10 mouse cellular contexts compared by ENCODE assay signal in genomic region chr17:78221007-78221642, GRCm38 (mm10). TPM values are rescaled to one million over a fixed set of nuclear protein-coding genes. Genes with fewer than 3 reads are reported as not detected.
DNase-seq lines count a peak whose midpoint lies in the region; ATAC-seq lines count a peak whose summit lies in the region.
"Had no signal": no experiment of that assay in that cellular context is flagged by ENCODE, and none has a peak within 500 bp of the region (broad histone marks: within the 10 kb centered on the region; RNA-seq: fewer than 3 reads in every experiment).

No protein-coding gene starts in this region.

- 34% methylated on average over 8 of the region's 8 CpGs for WGBS in heart, embryonic 16.5 days
- whole genome bisulfite sequencing in heart, embryonic 12.5 days, result 53% methylated on average over 8 of the region's 8 CpGs
- WGBS in kidney, embryonic 16.5 days, result 54% methylated on average over 8 of the region's 8 CpGs

- no peaks in the 10 kb centered on the region for H3K9me3 ChIP-seq in heart, embryonic 16.5 days (replicated peaks; ENCODE audit: control insufficient read depth, low read length)
- H3K9me3 ChIP-seq in heart, embryonic 12.5 days (replicated peaks), result no peaks in the 10 kb centered on the region
- no peaks in the 10 kb centered on the region for H3K9me3 ChIP-seq in kidney, embryonic 16.5 days (ENCODE audit: low read length)
- H3K9me3 ChIP-seq: neural tube, embryonic 13.5 days had no signal

- no peaks in the 10 kb centered on the region for H3K27me3 ChIP-seq in heart, embryonic 16.5 days (ENCODE audit: control insufficient read depth, insufficient read depth, low read length)
- no peaks in the 10 kb centered on the region for H3K27me3 ChIP-seq in heart, embryonic 12.5 days (replicated peaks)
- no peaks in the 10 kb centered on the region for H3K27me3 ChIP-seq in kidney, embryonic 16.5 days (ENCODE audit: insufficient read depth, low read length)
- H3K27me3 ChIP-seq: neural tube, embryonic 13.5 days; Patski had no signal

- ATAC-seq in heart, embryonic 16.5 days (replicated peaks; ENCODE audit: extremely low read depth, insufficient read depth, low FRiP score), result 0 out of 2 replicates have a peak, but pooled peaks have one; percentile 26
- ATAC-seq in heart, embryonic 12.5 days (ENCODE audit: insufficient number of reproducible peaks, low FRiP score), result no peak
- no peak for ATAC-seq in kidney, embryonic 16.5 days (ENCODE audit: low FRiP score, low TSS enrichment)
- ATAC-seq: Patski had no signal

- no peak overlapping the region for H3K4me2 ChIP-seq in heart, embryonic 16.5 days (ENCODE audit: low read depth, low read length)
- H3K4me2 ChIP-seq in heart, embryonic 12.5 days, result no peak overlapping the region
- no peak overlapping the region for H3K4me2 ChIP-seq in kidney, embryonic 16.5 days (replicated peaks; ENCODE audit: low read depth, low read length)
- H3K4me2 ChIP-seq: neural tube, embryonic 13.5 days had no signal

- H3K4me1 ChIP-seq in heart, embryonic 16.5 days (ENCODE audit: control insufficient read depth, insufficient read depth, low read length), result peaks cover 25% of the 10 kb centered on the region
- H3K4me1 ChIP-seq in heart, embryonic 12.5 days (replicated peaks), result peaks cover 26% of the 10 kb centered on the region
- H3K4me1 ChIP-seq in kidney, embryonic 16.5 days (ENCODE audit: insufficient read depth, low read length), result peaks cover 70% of the 10 kb centered on the region

- DNase-seq in adrenal gland, postnatal 10 days, result peak; percentile 38
- no peak for DNase-seq in adrenal gland, adult (ENCODE audit: inconsistent age in 2 of 2, low spot score in 1 of 2)
- DNase-seq in brain, adult 2 months (ENCODE audit: low read depth, low spot score), result peak; percentile 59
- DNase-seq in embryo, embryonic 10 days (ENCODE audit: low spot score), result no peak
- no peak for DNase-seq in layer of hippocampus, adult 18-20 months (ENCODE audit: low spot score in 2 of 2)

- H3K36me3 ChIP-seq in heart, embryonic 16.5 days (ENCODE audit: control insufficient read depth, insufficient read depth), result no peaks in the 10 kb centered on the region
- H3K36me3 ChIP-seq in heart, embryonic 12.5 days, result no peaks in the 10 kb centered on the region
- H3K36me3 ChIP-seq in kidney, embryonic 16.5 days (ENCODE audit: insufficient read depth, low read length), result no peaks in the 10 kb centered on the region
- H3K36me3 ChIP-seq: neural tube, embryonic 13.5 days had no signal

- 0 out of 2 replicates have a peak overlapping the region, but pooled peaks have one; percentile 24 for H3K27ac ChIP-seq in heart, embryonic 16.5 days (ENCODE audit: low read length)
- no peak overlapping the region for H3K27ac ChIP-seq in heart, embryonic 12.5 days (ENCODE audit: poor library complexity, severe bottlenecking)
- H3K27ac ChIP-seq in kidney, embryonic 16.5 days (ENCODE audit: low read length), result 0 out of 2 replicates have a peak overlapping the region, but pooled peaks have one; percentile 8
- H3K27ac ChIP-seq: neural tube, embryonic 13.5 days had no signal

- no peak overlapping the region for H3K4me3 ChIP-seq in heart, embryonic 16.5 days (ENCODE audit: low read length)
- H3K4me3 ChIP-seq in heart, embryonic 12.5 days, result no peak overlapping the region
- no peak overlapping the region for H3K4me3 ChIP-seq in kidney, embryonic 16.5 days (ENCODE audit: low read length)
- H3K4me3 ChIP-seq: neural tube, embryonic 13.5 days had no signal

- no peak overlapping the region for H3K9ac ChIP-seq in heart, embryonic 16.5 days (ENCODE audit: low read length)
- no peak overlapping the region for H3K9ac ChIP-seq in heart, embryonic 12.5 days
- no peak overlapping the region for H3K9ac ChIP-seq in kidney, embryonic 16.5 days (replicated peaks; ENCODE audit: low read length)
- H3K9ac ChIP-seq: neural tube, embryonic 13.5 days had no signal

RNA-seq across cellular contexts. Expression of gene Crim1, which starts 21.1 kb away (rescaled TPM):
- 10 to 100 TPM; 28.1 to 31.4 TPM for total RNA-seq in adrenal gland, postnatal 10 days (2021)
- 2.3 and 2.7 TPM in 2 replicates for polyA plus RNA-seq in heart, embryonic 16.5 days (2015; fragmentation: Nextera tagmentation; extraction: Ambion mirVana)
- polyA plus RNA-seq in heart, embryonic 12.5 days (2016; fragmentation: Nextera tagmentation; extraction: Ambion mirVana), result 3.2 and 3.3 TPM in 2 replicates
- 5.3 and 5.4 TPM in 2 replicates for polyA plus RNA-seq in kidney, embryonic 16.5 days (2015; fragmentation: Nextera tagmentation; extraction: Ambion mirVana)
- total RNA-seq in layer of hippocampus, adult 18-20 months (2021), result 100 to 1,000 TPM; 151 TPM

Comparison
In these comparisons a context has a peak if more than half of its experiments do, and no peak if none do; other contexts are left out.
1. DNase-seq: peak in adrenal gland, postnatal 10 days (single experiment) and brain, adult 2 months (single experiment); none in adrenal gland, adult (0 of 2), embryo, embryonic 10 days (single experiment) and layer of hippocampus, adult 18-20 months (0 of 2).